Mouse (Mus musculus): ENCODE results near the gene Slc22a18.

Slc22a18 gene

DNA sequence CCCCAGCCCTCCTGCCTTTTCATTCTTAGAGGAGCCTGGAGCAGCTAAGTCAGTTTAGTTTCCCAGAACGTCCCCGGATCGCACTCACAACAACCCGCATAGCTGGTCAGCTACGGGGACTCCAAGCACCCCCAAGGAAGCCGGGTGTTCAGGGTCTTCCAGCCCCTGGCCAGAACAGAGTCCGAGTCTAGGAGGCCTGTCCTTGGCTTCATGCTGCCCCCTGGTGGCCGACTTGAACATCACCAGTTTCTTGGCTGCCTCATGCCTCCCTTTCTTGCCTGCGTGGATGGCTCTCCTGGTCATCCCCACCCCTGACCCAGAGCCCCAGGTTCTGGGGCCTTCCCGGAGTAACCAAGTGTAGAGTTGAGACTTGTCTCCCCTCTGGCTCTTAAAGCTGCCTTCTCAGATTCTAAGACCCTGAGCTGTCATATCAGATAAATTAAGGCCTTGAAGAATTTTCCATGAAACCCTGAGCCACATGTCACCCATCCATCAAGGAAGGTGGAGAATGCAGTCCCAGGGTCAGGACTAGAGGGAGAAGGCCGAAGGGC, 9.6 kb upstream of the Slc22a18 start:
- peak; percentile 87 for DNase-seq

GRCm38 (mm10) chr7:143464811-143465560, 8.6 kb upstream of the Slc22a18 start:
- DNase-seq: peak; percentile 61

GRCm38 (mm10) chr7:143466099-143466677, 7.3 kb upstream of the Slc22a18 start:
- peak; percentile 89 for DNase-seq

DNA sequence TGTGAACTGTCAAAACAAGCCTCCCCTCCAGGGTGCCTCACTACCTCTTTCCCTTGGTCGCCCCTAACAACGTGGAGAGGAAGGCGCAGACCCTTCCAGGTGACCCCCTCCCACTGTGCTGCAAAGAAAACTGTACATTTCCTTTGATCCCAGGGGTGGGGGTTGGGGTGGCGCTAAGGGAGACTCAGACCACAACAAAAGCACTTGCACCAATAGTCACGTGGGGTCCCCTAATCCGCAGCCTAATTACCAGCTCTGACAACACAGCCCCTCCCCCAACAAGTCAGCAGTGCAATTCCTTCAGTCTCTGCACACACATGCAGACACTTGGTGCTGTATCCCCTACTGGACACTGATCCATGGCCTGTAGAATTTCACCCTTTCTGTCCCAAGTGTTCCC, 5.8 kb upstream of the Slc22a18 start:
- DNase-seq: no peak

DNA sequence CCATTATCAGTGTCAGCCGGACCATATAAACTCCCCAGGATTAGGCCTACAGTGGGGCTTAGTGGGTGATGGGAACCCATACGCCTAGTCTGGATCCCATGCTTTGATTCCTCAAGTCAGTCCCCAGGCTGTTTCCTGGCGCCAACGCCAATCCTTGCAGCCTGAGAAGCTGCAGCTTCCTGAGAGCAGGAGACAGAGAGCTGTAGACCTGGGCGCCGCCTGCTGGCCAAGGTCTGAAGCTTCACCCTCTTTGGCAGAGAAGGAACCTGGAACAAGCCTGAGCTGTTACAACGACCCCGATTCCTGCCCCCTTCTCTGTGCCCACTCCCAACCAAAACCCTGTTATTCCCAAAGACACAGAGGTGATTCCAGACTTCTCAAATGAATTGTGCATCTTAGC, 3.6 kb upstream of the Slc22a18 start:
- DNase-seq: peak; percentile 88

GRCm38 (mm10) chr7:143474811-143475210, 1.3 kb downstream of the Slc22a18 start:
- no peak for DNase-seq

DNA sequence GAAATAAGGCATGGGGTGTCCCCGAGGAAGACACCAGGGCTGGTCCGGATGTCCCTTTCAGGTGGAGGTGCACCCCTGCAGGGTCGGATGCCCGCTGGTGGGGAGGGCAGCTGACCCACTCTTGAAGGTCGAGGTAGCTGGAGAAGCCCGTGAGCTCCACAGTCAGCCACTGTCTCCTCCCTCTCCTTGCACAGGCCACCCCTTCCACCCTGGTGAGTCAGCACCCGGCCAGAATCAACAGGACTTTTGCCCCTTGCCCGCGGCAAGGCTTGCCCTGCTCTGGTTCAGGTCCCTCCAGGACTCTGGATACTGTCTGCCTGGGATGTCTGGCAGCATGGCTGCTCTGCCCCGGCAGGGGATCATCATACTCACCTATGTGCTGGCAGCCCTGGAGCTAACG, 2.3 kb downstream of the Slc22a18 start:
- DNase-seq: no peak

DNA sequence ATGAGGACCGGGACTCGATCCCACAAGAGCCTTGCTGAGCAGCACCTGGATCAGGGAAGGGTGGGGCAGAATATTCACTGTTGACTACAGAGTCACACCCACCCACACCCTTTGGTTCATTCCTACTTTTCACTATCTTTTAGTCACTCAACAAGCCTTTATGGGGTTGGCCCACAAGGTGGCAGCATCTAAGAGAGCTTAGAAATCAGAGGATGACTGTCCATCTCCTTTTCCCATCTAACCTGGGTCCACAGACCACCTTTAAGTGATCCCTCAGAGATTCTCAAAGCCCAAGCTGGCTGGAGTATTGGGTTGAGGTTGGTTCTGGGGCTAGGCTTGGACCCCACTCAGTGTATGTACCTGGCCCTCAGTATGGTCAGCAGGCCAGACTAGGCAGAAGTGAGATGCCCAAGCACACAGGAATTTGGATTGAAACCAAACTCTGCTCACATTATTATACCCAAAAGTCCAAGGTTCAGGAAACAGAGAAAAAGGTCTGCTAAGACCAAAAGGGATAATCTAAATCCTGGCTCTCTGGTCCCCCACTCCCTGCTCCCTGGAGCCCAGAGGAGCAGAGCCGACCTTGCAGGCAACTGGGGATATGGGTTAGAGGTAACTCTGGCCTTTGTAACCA, 3.3 kb downstream of the Slc22a18 start:
- DNase-seq: no peak

GRCm38 (mm10) chr7:143477800-143478199, 4.3 kb downstream of the Slc22a18 start:
- DNase-seq: no peak

DNA sequence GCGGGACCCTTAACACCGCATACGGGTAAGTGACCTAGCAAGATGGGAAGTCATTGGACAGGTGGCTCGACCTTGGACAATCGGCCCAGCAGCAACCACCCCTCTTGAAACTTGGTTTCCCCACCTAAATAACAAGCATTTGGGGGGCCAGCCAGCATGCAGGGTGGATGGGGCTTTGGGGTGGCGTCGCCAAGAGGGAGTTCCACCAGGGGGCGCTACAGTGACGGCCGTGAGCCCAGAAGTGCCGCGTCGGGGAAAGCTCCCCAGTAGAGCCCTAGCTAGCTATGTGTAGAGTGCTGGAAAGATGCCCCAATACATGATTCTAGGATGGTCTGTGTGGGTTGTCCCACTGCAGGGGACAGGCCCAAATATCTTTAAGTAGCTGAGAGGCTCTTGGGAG, 7.0 kb downstream of the Slc22a18 start:
- DNase-seq: peak; percentile 77

DNA sequence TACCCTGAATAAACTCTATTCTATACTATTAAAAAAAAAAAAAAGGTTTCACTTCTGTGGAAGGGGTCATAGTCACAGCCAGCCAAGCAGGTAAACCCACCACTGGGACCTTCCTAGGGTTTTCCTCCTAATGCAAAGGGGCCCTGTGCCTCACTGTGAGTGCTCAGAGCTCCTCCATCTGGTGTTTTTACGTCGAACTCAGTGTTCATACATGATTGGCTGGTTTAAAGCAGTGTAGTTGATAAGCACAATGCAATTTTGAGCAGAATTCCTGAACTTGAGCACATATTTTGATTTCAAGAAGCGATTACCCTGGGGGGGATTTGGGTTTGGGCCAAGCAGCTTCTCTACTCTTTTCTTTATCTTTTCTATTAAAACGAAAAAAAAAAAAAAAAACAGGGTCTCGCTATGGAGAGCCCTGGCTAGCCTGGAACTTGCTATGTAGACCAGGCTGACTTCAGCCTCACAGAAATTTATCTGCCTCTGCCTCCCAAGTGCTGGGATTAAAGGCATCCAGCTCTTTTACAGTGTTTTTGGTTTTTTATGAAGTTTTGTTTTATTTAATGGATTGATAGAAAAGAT, 8.4 kb downstream of the Slc22a18 start:
- DNase-seq: no peak

GRCm38 (mm10) chr7:143482541-143482940, 9.0 kb downstream of the Slc22a18 start:
- no peak for DNase-seq

GRCm38 (mm10) chr7:143489735-143490134, 16.2 kb downstream of the Slc22a18 start:
- DNase-seq: no peak

GRCm38 (mm10) chr7:143493616-143494126, 20.1 kb downstream of the Slc22a18 start:
- no peak for DNase-seq

DNA sequence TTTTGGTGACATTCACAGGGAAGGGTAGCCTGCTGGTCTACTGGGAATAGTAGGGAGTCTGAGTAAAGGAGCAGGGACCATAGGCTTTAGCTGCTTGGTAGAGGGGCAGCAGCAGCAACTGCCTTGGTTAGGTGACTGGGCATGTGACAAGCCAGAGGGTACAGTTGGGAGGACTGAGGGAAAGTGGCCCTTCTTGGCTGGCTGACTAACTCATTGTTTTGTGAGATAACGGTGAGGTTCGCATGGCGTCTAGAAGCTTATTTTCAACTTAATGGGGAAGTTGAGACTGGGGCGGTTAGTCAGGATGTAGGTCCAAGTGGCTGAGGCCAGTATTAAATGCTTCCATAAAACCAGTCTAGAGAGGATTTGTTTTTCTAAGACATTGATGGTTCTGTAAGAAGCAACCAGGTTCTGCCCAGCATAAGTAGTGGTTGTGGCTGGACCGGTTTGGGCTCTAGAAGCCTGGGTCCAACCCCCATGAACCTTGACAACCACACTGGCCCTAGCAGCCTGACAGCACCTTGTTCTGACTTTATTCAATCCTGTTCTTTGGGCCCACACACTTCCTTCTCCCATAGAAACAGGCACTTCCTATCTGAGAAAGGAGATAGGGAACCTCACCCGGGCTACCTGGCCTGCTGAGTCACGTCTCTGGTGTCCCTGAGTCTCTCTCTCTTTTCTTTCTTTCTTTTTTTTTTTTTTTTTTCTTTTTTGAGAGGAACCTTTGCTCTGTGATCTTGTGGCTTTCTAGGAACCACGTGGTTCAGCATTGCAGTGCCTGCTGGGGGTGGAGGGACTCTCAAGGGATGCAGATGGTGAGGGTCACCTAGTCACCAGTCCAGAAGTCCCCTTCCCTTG, 21.8 kb downstream of the Slc22a18 start:
- DNase-seq: no peak

DNA sequence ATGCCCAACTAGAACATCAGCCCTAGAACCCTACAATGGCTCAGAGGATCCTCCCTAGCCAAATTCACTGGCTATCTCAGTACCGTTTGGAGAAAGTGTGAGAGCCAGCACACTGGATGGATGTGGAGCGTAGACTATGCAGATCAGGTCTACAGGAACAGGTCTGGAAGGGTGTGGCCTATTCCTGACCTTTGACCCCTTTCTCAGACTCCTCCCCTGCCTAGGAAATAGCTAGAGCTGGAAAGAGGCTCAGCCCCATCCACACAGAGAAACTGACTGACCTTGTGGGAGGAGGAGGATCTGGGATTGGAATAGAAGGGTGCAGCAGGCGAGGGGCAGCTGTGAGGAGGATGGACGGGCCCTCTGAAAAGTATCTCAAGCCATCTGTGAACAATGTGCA, 25.0 kb downstream of the Slc22a18 start:
- DNase-seq: no peak

- no peak for DNase-seq
Measured at GRCm38 (mm10) chr7:143500912-143501311, 27.4 kb downstream of the Slc22a18 start.

DNA sequence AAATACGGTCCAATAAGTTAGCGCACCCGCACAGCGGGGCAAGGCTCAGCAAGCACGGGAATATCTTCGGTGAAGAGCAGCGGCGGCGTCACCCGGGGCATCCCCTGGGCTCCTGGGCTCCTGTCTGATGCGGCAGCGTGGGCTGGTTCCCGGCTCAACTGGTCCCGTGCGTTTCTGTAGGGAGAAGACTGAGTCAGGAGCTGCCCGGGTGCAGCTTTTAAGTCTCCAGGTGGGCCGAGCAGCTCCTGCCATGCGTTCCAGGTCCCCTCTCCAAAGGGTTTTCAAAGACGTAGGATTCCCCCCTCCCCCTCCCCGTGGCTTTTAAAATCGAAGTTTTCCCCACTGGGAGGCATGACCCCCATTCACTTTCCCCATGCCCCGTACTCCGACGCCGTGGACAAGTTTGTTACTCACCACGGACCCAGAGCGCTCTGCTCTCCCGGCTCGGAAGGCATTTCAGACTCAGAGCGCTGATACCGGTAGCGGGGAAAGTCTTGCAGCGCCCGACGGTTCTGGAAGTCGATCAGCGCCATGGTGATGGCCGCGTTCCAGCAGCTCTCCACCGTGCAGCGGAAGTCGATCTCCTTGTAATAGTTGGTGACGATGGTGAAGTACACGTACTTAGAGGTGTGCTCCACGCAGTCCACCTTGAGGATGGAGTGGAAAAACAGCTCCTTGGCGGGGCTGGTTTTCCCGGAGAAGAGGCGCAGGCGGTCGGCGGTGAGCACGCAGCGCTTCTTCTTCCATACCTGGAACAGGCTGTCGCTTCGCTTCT, 28.3 kb downstream of the Slc22a18 start:
- peak; percentile 72 for DNase-seq

GRCm38 (mm10) chr7:143502418-143503200, 29.1 kb downstream of the Slc22a18 start, which contains the start of gene Phlda2:
Phlda2 (minus strand) TSS chr7:143503150.
- peak; percentile 45 for DNase-seq

DNA sequence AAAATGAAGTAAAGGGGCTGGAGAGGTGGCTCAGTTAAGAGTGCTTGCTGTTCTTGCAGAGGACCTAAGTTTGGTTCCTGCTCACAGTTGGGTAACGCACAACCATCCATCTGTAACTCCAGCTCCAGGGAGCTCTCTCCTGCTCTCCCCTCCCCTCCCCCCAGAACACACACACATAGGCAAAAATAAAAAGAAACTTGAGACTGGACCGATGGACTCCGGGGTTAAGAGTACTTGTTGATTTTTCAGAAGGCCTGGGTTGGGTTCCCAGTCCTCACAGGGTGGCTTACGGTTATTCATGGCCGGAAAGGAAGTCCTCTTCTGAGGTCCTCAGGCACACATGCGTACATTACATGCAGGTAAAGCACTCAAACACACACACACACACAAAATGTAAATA, 30.4 kb downstream of the Slc22a18 start:
- no peak for DNase-seq

- no peak for DNase-seq
Measured at GRCm38 (mm10) chr7:143505411-143505810, 31.9 kb downstream of the Slc22a18 start.

All from lung, postnatal 10 days (tissue).